Mouse (Mus musculus): ENCODE data around the gene Atg10. TPM values are rescaled to one million over a fixed set of nuclear protein-coding genes. Genes with fewer than 3 reads are reported as not detected.

Atg10 gene
- polyA plus RNA-seq, 1 experiment from 2014 or later, result 4.1 TPM

GRCm38 (mm10) chr13:91157429-91157828 is 66.3 kb downstream of the Atg10 start:
- no peak for ATAC-seq (ENCODE audit: low read depth)
- Histone ChIP-seq H3K9me3 (replicated peaks) (no peaks in the 10 kb centered on the region), H3K27ac (no peak overlapping the region), H3K4me3 (replicated peaks) (no peak overlapping the region), H3K27me3 (no peaks in the 10 kb centered on the region), H3K9ac (no peak overlapping the region), H3K4me2 (no peak overlapping the region), H3K36me3 (no peaks in the 10 kb centered on the region), H3K4me1 (replicated peaks) (no peaks in the 10 kb centered on the region)
- no peak for DNase-seq

DNA sequence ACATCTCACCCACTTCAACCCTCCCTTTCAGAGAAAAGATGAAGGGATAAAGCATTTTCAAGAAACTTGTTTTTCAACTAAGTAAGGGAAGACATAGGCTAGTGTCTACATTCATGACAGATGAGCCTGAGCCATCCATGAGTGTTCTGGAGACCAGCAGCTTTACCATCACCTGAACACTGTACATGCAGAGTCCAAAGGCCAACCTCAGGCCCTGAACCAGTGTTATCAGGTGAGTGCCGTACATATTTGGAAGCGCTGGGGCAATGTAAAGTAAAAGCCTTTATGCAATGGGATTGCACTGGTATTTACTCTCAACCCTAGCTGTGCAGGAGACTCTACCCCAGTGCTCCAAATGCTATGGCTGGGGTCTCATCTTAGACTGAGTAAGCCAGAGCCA is 66.8 kb downstream of the Atg10 start:
- no peak overlapping the region for H3K27ac ChIP-seq

GRCm38 (mm10) chr13:91156308-91156707 is 67.5 kb downstream of the Atg10 start:
- Histone ChIP-seq H3K27me3 (no peaks in the 10 kb centered on the region), H3K4me3 (replicated peaks) (no peak overlapping the region), H3K9ac (no peak overlapping the region), H3K36me3 (no peaks in the 10 kb centered on the region), H3K27ac (no peak overlapping the region), H3K9me3 (replicated peaks) (no peaks in the 10 kb centered on the region), H3K4me2 (no peak overlapping the region), H3K4me1 (replicated peaks) (no peaks in the 10 kb centered on the region)
- 76% methylated on average over 5 of the region's 5 CpGs for WGBS (ENCODE audit: insufficient replicate concordance)
- ATAC-seq (ENCODE audit: low read depth) (no peak), DNase-seq (no peak)

More for the DNA sequence above, 66.8 kb downstream of the Atg10 start:
- Histone ChIP-seq H3K36me3 (no peaks in the 10 kb centered on the region), H3K4me2 (no peak overlapping the region), H3K4me3 (replicated peaks) (no peak overlapping the region), H3K9ac (no peak overlapping the region), H3K27me3 (no peaks in the 10 kb centered on the region), H3K4me1 (replicated peaks) (no peaks in the 10 kb centered on the region), H3K9me3 (replicated peaks) (no peaks in the 10 kb centered on the region)
- ATAC-seq (ENCODE audit: low read depth), result peak; percentile 50; the same call in 1 of the 2 replicates
- DNase-seq, result no peak
- 68% methylated on average over 2 of the region's 2 CpGs for WGBS (ENCODE audit: insufficient replicate concordance)

DNA sequence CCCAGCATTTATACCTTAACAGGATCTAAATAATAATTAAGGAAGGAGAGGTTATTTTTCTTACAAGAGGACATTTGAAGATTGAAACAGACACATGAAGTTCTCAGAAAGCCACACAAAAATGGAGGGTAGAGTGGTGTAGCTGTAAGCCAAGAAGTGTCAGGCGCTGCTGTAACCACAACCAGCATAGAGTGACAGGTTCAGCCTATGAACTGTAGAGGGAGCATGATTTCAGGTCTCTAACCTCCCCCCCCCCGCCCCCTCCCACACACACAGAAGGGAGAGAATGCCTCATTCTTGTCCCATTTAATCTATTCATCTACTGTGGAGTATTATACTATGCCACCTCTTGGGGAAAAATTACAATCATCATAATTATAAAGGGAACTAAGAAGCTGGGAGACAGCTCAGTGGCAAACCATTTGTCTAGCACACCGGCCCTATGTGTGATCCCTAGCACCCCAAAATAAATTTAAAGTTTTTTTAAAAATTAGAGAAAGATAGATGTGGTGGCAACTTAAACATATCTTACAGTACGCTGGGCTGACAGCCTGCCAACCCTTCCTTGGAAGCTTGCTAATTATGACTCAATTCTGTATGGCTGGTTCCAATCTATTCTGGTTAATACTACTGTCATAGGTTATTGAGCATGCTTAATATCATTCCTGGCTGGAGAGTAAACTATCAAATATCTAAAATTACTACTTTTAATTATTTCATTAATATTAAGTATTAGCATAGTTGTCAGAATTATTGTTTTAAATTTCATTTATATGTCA is 68.2 kb downstream of the Atg10 start:
- DNase-seq, result no peak
- Histone ChIP-seq H3K9ac (no peak overlapping the region), H3K4me1 (replicated peaks) (no peaks in the 10 kb centered on the region), H3K36me3 (no peaks in the 10 kb centered on the region), H3K4me2 (no peak overlapping the region), H3K9me3 (replicated peaks) (no peaks in the 10 kb centered on the region), H3K4me3 (replicated peaks) (no peak overlapping the region), H3K27me3 (no peaks in the 10 kb centered on the region), H3K27ac (no peak overlapping the region)
- 57% methylated on average over 4 of the region's 4 CpGs for WGBS (ENCODE audit: insufficient replicate concordance)
- no peak for ATAC-seq (ENCODE audit: low read depth)

DNA sequence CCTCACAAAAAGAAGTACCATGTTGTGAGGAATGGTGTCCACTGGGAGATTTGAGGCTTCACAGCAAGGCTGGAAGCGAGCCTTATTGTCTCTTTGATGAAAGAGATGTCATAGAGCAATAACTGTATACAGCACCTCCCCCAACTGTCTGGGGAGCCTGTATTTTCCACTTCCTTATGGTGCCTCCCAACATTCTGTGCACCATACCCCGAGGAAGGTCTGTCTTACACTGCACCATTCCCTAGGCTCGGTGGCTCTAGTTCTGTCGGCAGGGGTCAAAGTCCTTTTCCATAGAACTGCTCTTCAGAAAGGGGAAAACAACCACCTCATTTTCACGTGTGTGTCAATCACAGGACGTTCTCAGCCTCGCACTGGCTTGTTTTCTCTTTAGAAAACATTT is 69.1 kb downstream of the Atg10 start:
- Histone ChIP-seq H3K4me2 (no peak overlapping the region), H3K36me3 (no peaks in the 10 kb centered on the region), H3K9ac (no peak overlapping the region), H3K27me3 (no peaks in the 10 kb centered on the region), H3K27ac (no peak overlapping the region), H3K9me3 (replicated peaks) (no peaks in the 10 kb centered on the region), H3K4me3 (replicated peaks) (no peak overlapping the region), H3K4me1 (replicated peaks) (no peaks in the 10 kb centered on the region)
- DNase-seq (no peak), ATAC-seq (ENCODE audit: low read depth) (no peak)
- 59% methylated on average over 7 of the region's 7 CpGs for WGBS (ENCODE audit: insufficient replicate concordance)

DNA sequence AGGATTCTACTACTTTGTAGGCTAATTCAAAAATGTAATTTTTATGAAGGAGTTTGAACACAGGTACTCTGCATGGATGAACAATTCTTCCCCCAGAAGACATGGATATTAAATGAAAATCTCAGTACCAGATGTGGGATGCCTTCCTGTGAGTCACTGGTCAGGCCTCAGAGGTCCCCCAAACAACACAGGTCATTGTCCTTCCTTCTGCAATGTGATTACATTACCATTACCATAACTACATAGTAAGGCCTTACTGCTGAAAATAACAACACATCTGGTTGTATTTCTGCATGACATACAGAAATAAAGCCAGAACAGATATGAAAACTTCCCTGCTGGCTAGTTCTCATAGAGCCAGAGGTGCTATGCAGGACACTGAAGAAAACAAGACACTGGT is 87.4 kb downstream of the Atg10 start:
- ATAC-seq (ENCODE audit: low read depth), result no peak

GRCm38 (mm10) chr13:91133334-91133890 is 90.4 kb downstream of the Atg10 start:
- Histone ChIP-seq H3K27me3 (no peaks in the 10 kb centered on the region), H3K4me1 (replicated peaks) (no peaks in the 10 kb centered on the region), H3K27ac (no peak overlapping the region), H3K9me3 (replicated peaks) (no peaks in the 10 kb centered on the region), H3K4me2 (no peak overlapping the region), H3K4me3 (replicated peaks) (no peak overlapping the region), H3K9ac (no peak overlapping the region), H3K36me3 (no peaks in the 10 kb centered on the region)
- ATAC-seq (ENCODE audit: low read depth) (no peak), DNase-seq (no peak)
- 57% methylated on average over 5 of the region's 5 CpGs for WGBS (ENCODE audit: insufficient replicate concordance)

More for the DNA sequence above, 87.4 kb downstream of the Atg10 start:
- DNase-seq, result no peak
- H3K9ac ChIP-seq, result no peak overlapping the region
- H3K36me3 ChIP-seq, result no peaks in the 10 kb centered on the region
- no peak overlapping the region for H3K4me2 ChIP-seq
- no peak overlapping the region for H3K4me3 ChIP-seq (replicated peaks)
- H3K4me1 ChIP-seq (replicated peaks), result no peaks in the 10 kb centered on the region
- H3K27me3 ChIP-seq, result no peaks in the 10 kb centered on the region
- H3K9me3 ChIP-seq (replicated peaks), result no peaks in the 10 kb centered on the region
- no peak overlapping the region for H3K27ac ChIP-seq

DNA sequence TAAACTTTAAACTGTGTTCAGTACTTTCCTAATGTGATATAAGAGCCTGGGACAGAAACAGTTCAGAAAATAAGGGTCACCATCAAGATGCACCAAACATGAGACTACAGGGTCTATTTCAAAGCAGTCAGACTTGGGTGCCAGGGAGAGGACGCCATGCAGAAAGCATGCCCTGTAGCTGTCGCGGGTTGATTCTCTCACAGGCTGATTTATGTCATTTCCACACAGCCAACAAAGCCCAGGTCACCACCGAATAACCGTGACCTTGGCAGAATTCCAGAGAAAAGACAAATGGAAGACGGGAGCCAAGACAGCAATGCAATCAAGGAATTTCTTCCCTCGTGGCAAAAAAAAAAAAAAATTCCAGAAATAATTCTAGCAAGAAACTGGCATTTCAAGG is 94.7 kb downstream of the Atg10 start:
- no peaks in the 10 kb centered on the region for H3K9me3 ChIP-seq (replicated peaks)
- ATAC-seq (ENCODE audit: low read depth) (no peak), DNase-seq (no peak)
- 61% methylated on average over 7 of the region's 7 CpGs for WGBS (ENCODE audit: insufficient replicate concordance)
- H3K27me3 ChIP-seq, result no peaks in the 10 kb centered on the region
- no peaks in the 10 kb centered on the region for H3K4me1 ChIP-seq (replicated peaks)
- H3K9ac ChIP-seq, result no peak overlapping the region
- H3K36me3 ChIP-seq, result no peaks in the 10 kb centered on the region
- H3K27ac ChIP-seq, result no peak overlapping the region
- no peak overlapping the region for H3K4me2 ChIP-seq
- H3K4me3 ChIP-seq (replicated peaks), result no peak overlapping the region

DNA sequence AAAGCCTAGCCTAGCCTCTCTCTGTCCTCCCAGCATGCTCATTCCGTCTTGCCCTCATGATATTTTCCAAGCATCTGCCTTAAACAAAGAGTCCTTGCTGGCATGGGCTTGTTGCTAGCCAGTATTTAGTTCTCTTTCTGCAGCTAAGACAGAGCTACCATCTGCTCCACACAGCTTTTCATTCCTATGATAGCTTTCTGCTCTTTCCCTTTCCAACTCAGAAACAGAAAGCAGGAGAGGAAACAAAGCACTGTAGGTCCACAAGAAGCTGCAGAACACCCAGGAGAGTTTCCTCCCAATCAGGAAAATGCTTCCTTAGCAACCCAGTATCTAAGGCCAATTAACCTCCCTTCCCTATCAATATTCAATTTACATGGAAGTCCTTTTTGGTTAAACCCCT is 95.2 kb downstream of the Atg10 start:
- no peaks in the 10 kb centered on the region for H3K4me1 ChIP-seq (replicated peaks)
- H3K9ac ChIP-seq, result no peak overlapping the region
- H3K4me3 ChIP-seq (replicated peaks), result no peak overlapping the region
- 69% methylated on average over 1 of the region's 1 CpGs for WGBS (ENCODE audit: insufficient replicate concordance)
- no peaks in the 10 kb centered on the region for H3K9me3 ChIP-seq (replicated peaks)
- no peaks in the 10 kb centered on the region for H3K36me3 ChIP-seq
- no peak overlapping the region for H3K27ac ChIP-seq
- no peak overlapping the region for H3K4me2 ChIP-seq
- H3K27me3 ChIP-seq, result no peaks in the 10 kb centered on the region
- DNase-seq (no peak), ATAC-seq (ENCODE audit: low read depth) (no peak)

DNA sequence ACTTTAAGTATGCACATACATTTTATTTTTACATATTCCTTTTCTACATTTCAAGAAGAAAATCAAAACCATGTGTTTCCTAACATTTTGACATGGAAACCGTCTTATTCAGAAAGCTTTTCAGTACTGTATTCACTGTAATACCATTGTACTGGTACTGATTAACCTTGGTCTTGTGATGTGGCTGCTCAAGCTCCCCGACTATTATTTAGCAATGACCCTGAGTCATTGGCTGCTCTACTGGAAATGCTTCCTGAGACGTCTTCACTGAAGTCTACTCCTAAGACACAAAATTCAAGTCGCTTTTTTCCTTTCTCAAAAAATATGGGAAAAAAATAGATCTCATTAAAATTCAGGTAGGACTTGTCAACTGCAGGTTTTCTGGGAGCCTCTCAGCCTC is 105.6 kb downstream of the Atg10 start:
- ATAC-seq (ENCODE audit: low read depth) (no peak), DNase-seq (no peak)
- Histone ChIP-seq H3K9ac (no peak overlapping the region), H3K4me1 (replicated peaks) (no peaks in the 10 kb centered on the region), H3K27me3 (no peaks in the 10 kb centered on the region), H3K4me2 (no peak overlapping the region), H3K27ac (no peak overlapping the region), H3K4me3 (replicated peaks) (no peak overlapping the region), H3K36me3 (no peaks in the 10 kb centered on the region), H3K9me3 (replicated peaks) (no peaks in the 10 kb centered on the region)
- WGBS (ENCODE audit: insufficient replicate concordance), result 70% methylated on average over 4 of the region's 4 CpGs

GRCm38 (mm10) chr13:91114880-91115279 is 108.9 kb downstream of the Atg10 start:
- DNase-seq (no peak), ATAC-seq (ENCODE audit: low read depth) (no peak)
- WGBS (ENCODE audit: insufficient replicate concordance), result 68% methylated on average over 3 of the region's 3 CpGs
- Histone ChIP-seq H3K27ac (no peak overlapping the region), H3K9me3 (replicated peaks) (no peaks in the 10 kb centered on the region), H3K4me3 (replicated peaks) (no peak overlapping the region), H3K36me3 (no peaks in the 10 kb centered on the region), H3K4me2 (no peak overlapping the region), H3K9ac (no peak overlapping the region), H3K4me1 (replicated peaks) (no peaks in the 10 kb centered on the region), H3K27me3 (no peaks in the 10 kb centered on the region)

GRCm38 (mm10) chr13:91107308-91107946 is 116.3 kb downstream of the Atg10 start:
- Histone ChIP-seq H3K9me3 (replicated peaks) (no peaks in the 10 kb centered on the region), H3K9ac (no peak overlapping the region), H3K36me3 (no peaks in the 10 kb centered on the region), H3K27me3 (no peaks in the 10 kb centered on the region), H3K4me2 (no peak overlapping the region), H3K4me3 (replicated peaks) (no peak overlapping the region), H3K27ac (no peak overlapping the region), H3K4me1 (replicated peaks) (no peaks in the 10 kb centered on the region)
- 79% methylated on average over 9 of the region's 9 CpGs for WGBS (ENCODE audit: insufficient replicate concordance)
- no peak for ATAC-seq (ENCODE audit: low read depth)
- DNase-seq, result no peak

All from liver, embryonic 13.5 days (tissue).